Mouse (Mus musculus): Measurements from ENCODE around the gene Dnajc5g. TPM values are rescaled to one million over a fixed set of nuclear protein-coding genes. Genes with fewer than 3 reads are reported as not detected.

Gene Dnajc5g
- polyA plus RNA-seq, 1 experiment from 2014 or later, result not detected

GRCm38 (mm10) chr5:31081386-31081785 is 24.7 kb upstream of the Dnajc5g start:
- no peak overlapping the region for H3K4me2 ChIP-seq (ENCODE audit: low read depth, severe bottlenecking)
- no peak overlapping the region for H3K27ac ChIP-seq (replicated peaks; ENCODE audit: low read depth, low read length)
- H3K4me3 ChIP-seq (ENCODE audit: low read depth, low read length), result no peak overlapping the region
- peak; percentile 71 for DNase-seq (ENCODE audit: low spot score)
- no peaks in the 10 kb centered on the region; the same call in 1 of the 2 replicates for H3K27me3 ChIP-seq (ENCODE audit: control insufficient read depth, insufficient read depth, low read length)
- H3K36me3 ChIP-seq (ENCODE audit: control insufficient read depth, insufficient read depth, low read length), result peaks cover 14% of the 10 kb centered on the region
- 70% methylated on average over 3 of the region's 3 CpGs for WGBS
- no peak for ATAC-seq (ENCODE audit: insufficient number of reproducible peaks, low FRiP score, low TSS enrichment, low read depth)
- H3K4me1 ChIP-seq (ENCODE audit: control insufficient read depth, insufficient read depth, low read length), result 0 out of 2 replicates have a peak, but pooled peaks cover 3% of the 10 kb centered on the region
- no peak overlapping the region for H3K9ac ChIP-seq (ENCODE audit: low read length)
- H3K9me3 ChIP-seq (ENCODE audit: control insufficient read depth, low read length), result no peaks in the 10 kb centered on the region

GRCm38 (mm10) chr5:31082355-31082754 is 23.7 kb upstream of the Dnajc5g start:
- H3K27ac ChIP-seq (replicated peaks; ENCODE audit: low read depth, low read length), result no peak overlapping the region
- H3K9me3 ChIP-seq (ENCODE audit: control insufficient read depth, low read length), result no peaks in the 10 kb centered on the region
- peak; percentile 71 for DNase-seq (ENCODE audit: low spot score)
- 0 out of 2 replicates have a peak, but pooled peaks cover 3% of the 10 kb centered on the region for H3K4me1 ChIP-seq (ENCODE audit: control insufficient read depth, insufficient read depth, low read length)
- ATAC-seq (ENCODE audit: insufficient number of reproducible peaks, low FRiP score, low TSS enrichment, low read depth), result no peak
- peaks cover 8% of the 10 kb centered on the region for H3K36me3 ChIP-seq (ENCODE audit: control insufficient read depth, insufficient read depth, low read length)
- H3K27me3 ChIP-seq (ENCODE audit: control insufficient read depth, insufficient read depth, low read length), result no peaks in the 10 kb centered on the region; the same call in 1 of the 2 replicates
- WGBS, result 12% methylated on average over 5 of the region's 5 CpGs
- H3K9ac ChIP-seq (ENCODE audit: low read length), result no peak overlapping the region
- H3K4me3 ChIP-seq (ENCODE audit: low read depth, low read length), result no peak overlapping the region
- no peak overlapping the region for H3K4me2 ChIP-seq (ENCODE audit: low read depth, severe bottlenecking)

GRCm38 (mm10) chr5:31082935-31083625 is 23.0 kb upstream of the Dnajc5g start:
- H3K9me3 ChIP-seq (ENCODE audit: control insufficient read depth, low read length), result no peaks in the 10 kb centered on the region
- 0 out of 2 replicates have a peak, but pooled peaks cover 3% of the 10 kb centered on the region for H3K4me1 ChIP-seq (ENCODE audit: control insufficient read depth, insufficient read depth, low read length)
- H3K9ac ChIP-seq (ENCODE audit: low read length), result no peak overlapping the region; the same call in 1 of the 2 replicates
- no peak overlapping the region for H3K4me2 ChIP-seq (ENCODE audit: low read depth, severe bottlenecking)
- DNase-seq (ENCODE audit: low spot score), result no peak
- peaks cover 7% of the 10 kb centered on the region for H3K36me3 ChIP-seq (ENCODE audit: control insufficient read depth, insufficient read depth, low read length)
- H3K27ac ChIP-seq (replicated peaks; ENCODE audit: low read depth, low read length), result no peak overlapping the region
- ATAC-seq (ENCODE audit: insufficient number of reproducible peaks, low FRiP score, low TSS enrichment, low read depth), result no peak
- H3K27me3 ChIP-seq (ENCODE audit: control insufficient read depth, insufficient read depth, low read length), result no peaks in the 10 kb centered on the region; the same call in 1 of the 2 replicates
- 28% methylated on average over 12 of the region's 12 CpGs for WGBS
- no peak overlapping the region for H3K4me3 ChIP-seq (ENCODE audit: low read depth, low read length)

- Histone ChIP-seq H3K4me3 (ENCODE audit: low read depth, low read length) (no peak overlapping the region), H3K9ac (ENCODE audit: low read length) (no peak overlapping the region), H3K4me1 (ENCODE audit: control insufficient read depth, insufficient read depth, low read length) (0 out of 2 replicates have a peak, but pooled peaks cover 3% of the 10 kb centered on the region), H3K27me3 (ENCODE audit: control insufficient read depth, insufficient read depth, low read length) (no peaks in the 10 kb centered on the region; the same call in 1 of the 2 replicates), H3K9me3 (ENCODE audit: control insufficient read depth, low read length) (no peaks in the 10 kb centered on the region), H3K36me3 (ENCODE audit: control insufficient read depth, insufficient read depth, low read length) (peaks cover 2% of the 10 kb centered on the region; the same call in 1 of the 2 replicates), H3K27ac (replicated peaks; ENCODE audit: low read depth, low read length) (no peak overlapping the region), H3K4me2 (ENCODE audit: low read depth, severe bottlenecking) (no peak overlapping the region)
- 19% methylated on average over 8 of the region's 8 CpGs for WGBS
- no peak for ATAC-seq (ENCODE audit: insufficient number of reproducible peaks, low FRiP score, low TSS enrichment, low read depth)
- no peak for DNase-seq (ENCODE audit: low spot score)
These were observed 22.1 kb upstream of the Dnajc5g start for GRCm38 (mm10) chr5:31083949-31084348.

- Histone ChIP-seq H3K27me3 (ENCODE audit: control insufficient read depth, insufficient read depth, low read length) (peaks cover 25% of the 10 kb centered on the region), H3K36me3 (ENCODE audit: control insufficient read depth, insufficient read depth, low read length) (no peaks in the 10 kb centered on the region), H3K27ac (replicated peaks; ENCODE audit: low read depth, low read length) (no peak overlapping the region), H3K9ac (ENCODE audit: low read length) (no peak overlapping the region), H3K4me2 (ENCODE audit: low read depth, severe bottlenecking) (no peak overlapping the region), H3K4me3 (ENCODE audit: low read depth, low read length) (no peak overlapping the region), H3K9me3 (ENCODE audit: control insufficient read depth, low read length) (no peaks in the 10 kb centered on the region), H3K4me1 (ENCODE audit: control insufficient read depth, insufficient read depth, low read length) (0 out of 2 replicates have a peak, but pooled peaks cover 3% of the 10 kb centered on the region)
- no peak for DNase-seq (ENCODE audit: low spot score)
- 37% methylated on average over 7 of the region's 7 CpGs for WGBS
- no peak for ATAC-seq (ENCODE audit: insufficient number of reproducible peaks, low FRiP score, low TSS enrichment, low read depth)
These were observed 19.5 kb upstream of the Dnajc5g start for GRCm38 (mm10) chr5:31086606-31087005.

GRCm38 (mm10) chr5:31087131-31087530 is 19.0 kb upstream of the Dnajc5g start:
- H3K9ac ChIP-seq (ENCODE audit: low read length), result no peak overlapping the region
- H3K4me3 ChIP-seq (ENCODE audit: low read depth, low read length), result no peak overlapping the region
- H3K4me2 ChIP-seq (ENCODE audit: low read depth, severe bottlenecking), result no peak overlapping the region
- H3K27me3 ChIP-seq (ENCODE audit: control insufficient read depth, insufficient read depth, low read length), result peaks cover 30% of the 10 kb centered on the region
- DNase-seq (ENCODE audit: low spot score) (no peak), ATAC-seq (ENCODE audit: insufficient number of reproducible peaks, low FRiP score, low TSS enrichment, low read depth) (no peak)
- H3K36me3 ChIP-seq (ENCODE audit: control insufficient read depth, insufficient read depth, low read length), result no peaks in the 10 kb centered on the region
- 0 out of 2 replicates have a peak, but pooled peaks cover 3% of the 10 kb centered on the region for H3K4me1 ChIP-seq (ENCODE audit: control insufficient read depth, insufficient read depth, low read length)
- no peaks in the 10 kb centered on the region for H3K9me3 ChIP-seq (ENCODE audit: control insufficient read depth, low read length)
- 87% methylated on average over 2 of the region's 2 CpGs for WGBS
- H3K27ac ChIP-seq (replicated peaks; ENCODE audit: low read depth, low read length), result no peak overlapping the region

- Histone ChIP-seq H3K4me3 (ENCODE audit: low read depth, low read length) (peak overlapping the region; percentile 35), H3K4me1 (ENCODE audit: control insufficient read depth, insufficient read depth, low read length) (peaks cover 10% of the 10 kb centered on the region), H3K9me3 (ENCODE audit: control insufficient read depth, low read length) (no peaks in the 10 kb centered on the region), H3K36me3 (ENCODE audit: control insufficient read depth, insufficient read depth, low read length) (no peaks in the 10 kb centered on the region), H3K4me2 (ENCODE audit: low read depth, severe bottlenecking) (peak overlapping the region; percentile 45), H3K27ac (replicated peaks; ENCODE audit: low read depth, low read length) (no peak overlapping the region), H3K9ac (ENCODE audit: low read length) (no peak overlapping the region), H3K27me3 (ENCODE audit: control insufficient read depth, insufficient read depth, low read length) (peaks cover 78% of the 10 kb centered on the region)
- ATAC-seq (ENCODE audit: insufficient number of reproducible peaks, low FRiP score, low TSS enrichment, low read depth), result no peak
- 2% methylated on average over 52 of the region's 53 CpGs for WGBS
- DNase-seq (ENCODE audit: low spot score), result peak; percentile 27
These were observed 13.7 kb upstream of the Dnajc5g start for GRCm38 (mm10) chr5:31092231-31092975.

- Histone ChIP-seq H3K27me3 (ENCODE audit: control insufficient read depth, insufficient read depth, low read length) (peaks cover 83% of the 10 kb centered on the region), H3K4me2 (ENCODE audit: low read depth, severe bottlenecking) (peak overlapping the region; percentile 45), H3K4me3 (ENCODE audit: low read depth, low read length) (peak overlapping the region; percentile 35), H3K36me3 (ENCODE audit: control insufficient read depth, insufficient read depth, low read length) (no peaks in the 10 kb centered on the region), H3K9me3 (ENCODE audit: control insufficient read depth, low read length) (no peaks in the 10 kb centered on the region), H3K27ac (replicated peaks; ENCODE audit: low read depth, low read length) (no peak overlapping the region), H3K9ac (ENCODE audit: low read length) (no peak overlapping the region), H3K4me1 (ENCODE audit: control insufficient read depth, insufficient read depth, low read length) (peaks cover 10% of the 10 kb centered on the region)
- DNase-seq (ENCODE audit: low spot score) (peak; percentile 56), ATAC-seq (ENCODE audit: insufficient number of reproducible peaks, low FRiP score, low TSS enrichment, low read depth) (0 out of 2 replicates have a peak, but pooled peaks have one; percentile 42)
- WGBS, result under 1% methylated on average over 52 of the region's 54 CpGs
These were observed 12.7 kb upstream of the Dnajc5g start for GRCm38 (mm10) chr5:31093151-31094041.

All from limb, embryonic 11.5 days (tissue).